Mouse (Mus musculus): ENCODE measurements around the gene Mitd1. TPM values are rescaled to one million over a fixed set of nuclear protein-coding genes. Genes with fewer than 3 reads are reported as not detected.

Mitd1 gene
- 11.1 and 14.0 TPM in 2 replicates for polyA plus RNA-seq (2015; fragmentation: Nextera tagmentation; extraction: Ambion mirVana)

GRCm38 (mm10) chr1:37890025-37890652, at the start of gene Mitd1, which contains the start of gene Mrpl30:
Gene Mitd1 (minus strand): TSS chr1:37890411.
Gene Mrpl30 (plus strand): TSS chr1:37890477.
- H3K9ac ChIP-seq (ENCODE audit: low read depth, low read length) = peak within 1 kb of the TSS; percentile 76
- H3K27ac ChIP-seq (ENCODE audit: low read depth, low read length) = peak within 1 kb of the TSS; percentile 79
- H3K4me3 ChIP-seq (ENCODE audit: low read length) = peak within 1 kb of the TSS; percentile 81
- peaks cover 3% of the 10 kb centered on the region; the same call in 1 of the 2 replicates for H3K36me3 ChIP-seq (ENCODE audit: control insufficient read depth, insufficient read depth, low read length)
- peak; percentile 96 for ATAC-seq
- H3K4me2 ChIP-seq (ENCODE audit: low read length) = peak within 1 kb of the TSS; percentile 94
- under 1% methylated on average over 41 of the region's 41 CpGs for WGBS
- H3K4me1 ChIP-seq (ENCODE audit: control insufficient read depth, insufficient read depth, low read depth, low read length) = peaks cover 20% of the 10 kb centered on the region
- H3K27me3 ChIP-seq (replicated peaks; ENCODE audit: control insufficient read depth, insufficient read depth, low read length) = no peaks in the 10 kb centered on the region
- H3K9me3 ChIP-seq (ENCODE audit: control insufficient read depth, low read length) = no peaks in the 10 kb centered on the region

DNA sequence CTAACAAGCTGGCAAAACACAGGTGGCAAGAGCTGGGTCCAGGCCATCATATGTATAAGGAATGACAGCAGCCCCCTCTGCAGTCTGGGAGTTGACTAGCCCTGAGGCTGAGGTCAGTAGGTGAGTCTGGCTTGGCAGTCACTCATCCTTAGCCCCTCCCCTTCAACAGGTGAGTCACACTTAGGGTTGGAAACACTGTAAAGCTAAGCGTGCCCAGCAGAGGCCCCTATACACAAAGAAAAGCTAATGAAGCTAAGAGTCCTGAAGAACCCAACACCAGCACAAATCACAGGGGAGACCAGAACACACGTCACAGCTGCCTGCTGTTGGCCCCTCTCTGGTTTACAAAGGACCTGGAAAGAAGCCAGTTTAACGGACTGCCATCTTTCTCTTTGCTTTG, 41.6 kb upstream of the Mitd1 start:
- Histone ChIP-seq H3K4me1 (ENCODE audit: control insufficient read depth, insufficient read depth, low read depth, low read length) (no peaks in the 10 kb centered on the region), H3K9ac (ENCODE audit: low read depth, low read length) (no peak overlapping the region), H3K4me2 (ENCODE audit: low read length) (no peak overlapping the region), H3K27ac (ENCODE audit: low read depth, low read length) (no peak overlapping the region), H3K4me3 (ENCODE audit: low read length) (no peak overlapping the region), H3K27me3 (replicated peaks; ENCODE audit: control insufficient read depth, insufficient read depth, low read length) (no peaks in the 10 kb centered on the region), H3K36me3 (ENCODE audit: control insufficient read depth, insufficient read depth, low read length) (no peaks in the 10 kb centered on the region), H3K9me3 (ENCODE audit: control insufficient read depth, low read length) (no peaks in the 10 kb centered on the region)
- 21% methylated on average over 3 of the region's 3 CpGs for WGBS
- no peak for ATAC-seq

GRCm38 (mm10) chr1:37925971-37926370, 35.8 kb upstream of the Mitd1 start:
- Histone ChIP-seq H3K27me3 (replicated peaks; ENCODE audit: control insufficient read depth, insufficient read depth, low read length) (no peaks in the 10 kb centered on the region), H3K9me3 (ENCODE audit: control insufficient read depth, low read length) (no peaks in the 10 kb centered on the region), H3K36me3 (ENCODE audit: control insufficient read depth, insufficient read depth, low read length) (no peaks in the 10 kb centered on the region), H3K9ac (ENCODE audit: low read depth, low read length) (no peak overlapping the region), H3K4me2 (ENCODE audit: low read length) (no peak overlapping the region), H3K27ac (ENCODE audit: low read depth, low read length) (no peak overlapping the region), H3K4me3 (ENCODE audit: low read length) (no peak overlapping the region), H3K4me1 (ENCODE audit: control insufficient read depth, insufficient read depth, low read depth, low read length) (no peaks in the 10 kb centered on the region)
- WGBS = 78% methylated on average over 8 of the region's 8 CpGs
- no peak for ATAC-seq

GRCm38 (mm10) chr1:37922536-37922935, 32.3 kb upstream of the Mitd1 start:
- 47% methylated on average over 8 of the region's 8 CpGs for WGBS

DNA sequence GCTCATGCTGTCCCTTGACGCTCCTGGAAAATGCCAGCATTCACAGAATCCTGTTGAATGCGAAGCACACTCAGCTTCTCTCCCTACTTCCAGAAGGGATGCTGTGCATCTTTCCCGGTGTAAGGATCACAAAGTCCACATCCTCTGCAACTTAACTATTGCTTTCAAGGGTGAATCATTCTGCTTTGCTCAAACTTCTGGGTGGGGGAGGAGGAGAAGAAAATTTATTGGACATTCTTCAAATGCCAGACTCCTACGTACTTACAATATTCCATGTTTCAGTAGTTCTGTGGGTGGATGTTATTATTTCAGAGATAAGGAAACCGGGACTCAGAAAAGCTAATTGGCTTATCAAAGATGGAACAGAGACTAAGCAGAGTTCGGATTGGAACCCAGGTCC, 27.9 kb upstream of the Mitd1 start:
- Histone ChIP-seq H3K4me1 (ENCODE audit: control insufficient read depth, insufficient read depth, low read depth, low read length) (no peaks in the 10 kb centered on the region), H3K27ac (ENCODE audit: low read depth, low read length) (no peak overlapping the region), H3K36me3 (ENCODE audit: control insufficient read depth, insufficient read depth, low read length) (no peaks in the 10 kb centered on the region), H3K4me2 (ENCODE audit: low read length) (no peak overlapping the region), H3K4me3 (ENCODE audit: low read length) (no peak overlapping the region), H3K9me3 (ENCODE audit: control insufficient read depth, low read length) (no peaks in the 10 kb centered on the region), H3K27me3 (replicated peaks; ENCODE audit: control insufficient read depth, insufficient read depth, low read length) (no peaks in the 10 kb centered on the region), H3K9ac (ENCODE audit: low read depth, low read length) (no peak overlapping the region)
- 77% methylated on average over 6 of the region's 6 CpGs for WGBS
- ATAC-seq = no peak

More at GRCm38 (mm10) chr1:37922536-37922935, 32.3 kb upstream of the Mitd1 start:
- Histone ChIP-seq H3K4me3 (ENCODE audit: low read length) (no peak overlapping the region), H3K27me3 (replicated peaks; ENCODE audit: control insufficient read depth, insufficient read depth, low read length) (no peaks in the 10 kb centered on the region), H3K4me1 (ENCODE audit: control insufficient read depth, insufficient read depth, low read depth, low read length) (no peaks in the 10 kb centered on the region), H3K27ac (ENCODE audit: low read depth, low read length) (no peak overlapping the region), H3K4me2 (ENCODE audit: low read length) (no peak overlapping the region), H3K9ac (ENCODE audit: low read depth, low read length) (no peak overlapping the region), H3K36me3 (ENCODE audit: control insufficient read depth, insufficient read depth, low read length) (no peaks in the 10 kb centered on the region), H3K9me3 (ENCODE audit: control insufficient read depth, low read length) (no peaks in the 10 kb centered on the region)
- ATAC-seq = no peak

GRCm38 (mm10) chr1:37917666-37918065, 27.5 kb upstream of the Mitd1 start:
- Histone ChIP-seq H3K9me3 (ENCODE audit: control insufficient read depth, low read length) (no peaks in the 10 kb centered on the region), H3K36me3 (ENCODE audit: control insufficient read depth, insufficient read depth, low read length) (no peaks in the 10 kb centered on the region), H3K9ac (ENCODE audit: low read depth, low read length) (no peak overlapping the region), H3K4me3 (ENCODE audit: low read length) (no peak overlapping the region), H3K4me1 (ENCODE audit: control insufficient read depth, insufficient read depth, low read depth, low read length) (no peaks in the 10 kb centered on the region), H3K27me3 (replicated peaks; ENCODE audit: control insufficient read depth, insufficient read depth, low read length) (no peaks in the 10 kb centered on the region), H3K27ac (ENCODE audit: low read depth, low read length) (no peak overlapping the region), H3K4me2 (ENCODE audit: low read length) (no peak overlapping the region)
- 82% methylated on average over 13 of the region's 13 CpGs for WGBS
- ATAC-seq = no peak

DNA sequence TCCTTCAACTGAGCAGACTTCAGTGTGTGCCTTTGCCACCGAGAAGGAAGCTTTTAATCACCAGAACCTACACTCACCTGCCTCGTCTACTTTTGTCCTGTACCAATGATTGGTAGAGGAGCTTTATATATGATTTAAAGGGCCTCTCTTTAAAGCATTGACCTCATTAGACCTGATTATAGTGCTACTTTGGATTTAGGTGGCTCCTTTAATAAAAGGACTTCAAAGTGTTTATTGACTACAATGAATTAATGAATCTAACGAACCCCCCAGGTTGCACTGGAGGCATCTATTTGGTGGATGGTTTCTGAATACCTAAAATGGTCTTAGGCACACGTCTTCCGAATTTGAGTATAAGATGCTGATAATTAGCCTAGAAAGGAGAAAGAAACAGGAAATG, 26.2 kb upstream of the Mitd1 start, which contains the start of gene Lyg2:
Gene Lyg2, minus strand, starts transcription at position 101 of the 400 bp plus-strand sequence.
- no peaks in the 10 kb centered on the region for H3K9me3 ChIP-seq (ENCODE audit: control insufficient read depth, low read length)
- no peaks in the 10 kb centered on the region for H3K4me1 ChIP-seq (ENCODE audit: control insufficient read depth, insufficient read depth, low read depth, low read length)
- no peaks in the 10 kb centered on the region for H3K36me3 ChIP-seq (ENCODE audit: control insufficient read depth, insufficient read depth, low read length)
- H3K4me2 ChIP-seq (ENCODE audit: low read length) = no peak within 1 kb of the TSS
- 78% methylated on average over 5 of the region's 5 CpGs for WGBS
- ATAC-seq = no peak
- H3K27me3 ChIP-seq (replicated peaks; ENCODE audit: control insufficient read depth, insufficient read depth, low read length) = no peaks in the 10 kb centered on the region
- no peak within 1 kb of the TSS for H3K4me3 ChIP-seq (ENCODE audit: low read length)
- no peak within 1 kb of the TSS for H3K9ac ChIP-seq (ENCODE audit: low read depth, low read length)
- H3K27ac ChIP-seq (ENCODE audit: low read depth, low read length) = no peak within 1 kb of the TSS

DNA sequence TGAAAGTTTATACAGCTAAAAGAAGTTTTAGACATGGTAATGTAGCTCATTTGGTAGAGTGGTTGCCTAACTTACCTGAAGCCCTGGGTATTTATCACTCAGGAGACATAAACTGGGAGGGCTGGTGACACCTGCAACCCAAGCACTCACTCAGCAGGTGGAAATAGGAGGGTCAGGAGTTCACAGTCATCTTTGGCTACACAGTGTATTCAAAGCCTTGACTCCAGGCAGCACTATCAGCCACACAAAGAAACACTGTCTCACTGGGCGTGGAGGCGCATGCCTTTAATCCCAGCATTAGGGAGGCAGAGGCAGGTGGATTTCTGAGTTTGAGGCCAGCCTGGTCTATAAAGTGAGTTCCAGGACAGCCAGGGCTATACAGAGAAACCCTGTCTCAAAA, 22.5 kb upstream of the Mitd1 start:
- ATAC-seq = no peak
- WGBS = 84% methylated on average over 2 of the region's 2 CpGs
- Histone ChIP-seq H3K9ac (ENCODE audit: low read depth, low read length) (no peak overlapping the region), H3K27me3 (replicated peaks; ENCODE audit: control insufficient read depth, insufficient read depth, low read length) (no peaks in the 10 kb centered on the region), H3K36me3 (ENCODE audit: control insufficient read depth, insufficient read depth, low read length) (no peaks in the 10 kb centered on the region), H3K4me1 (ENCODE audit: control insufficient read depth, insufficient read depth, low read depth, low read length) (no peaks in the 10 kb centered on the region), H3K9me3 (ENCODE audit: control insufficient read depth, low read length) (no peaks in the 10 kb centered on the region), H3K4me2 (ENCODE audit: low read length) (no peak overlapping the region), H3K27ac (ENCODE audit: low read depth, low read length) (no peak overlapping the region), H3K4me3 (ENCODE audit: low read length) (no peak overlapping the region)

GRCm38 (mm10) chr1:37903178-37903577, 13.0 kb upstream of the Mitd1 start:
- Histone ChIP-seq H3K27ac (ENCODE audit: low read depth, low read length) (no peak overlapping the region), H3K9me3 (ENCODE audit: control insufficient read depth, low read length) (no peaks in the 10 kb centered on the region), H3K4me3 (ENCODE audit: low read length) (no peak overlapping the region), H3K4me2 (ENCODE audit: low read length) (no peak overlapping the region), H3K4me1 (ENCODE audit: control insufficient read depth, insufficient read depth, low read depth, low read length) (no peaks in the 10 kb centered on the region), H3K36me3 (ENCODE audit: control insufficient read depth, insufficient read depth, low read length) (peaks cover 17% of the 10 kb centered on the region), H3K9ac (ENCODE audit: low read depth, low read length) (no peak overlapping the region), H3K27me3 (replicated peaks; ENCODE audit: control insufficient read depth, insufficient read depth, low read length) (no peaks in the 10 kb centered on the region)
- peak; percentile 30; the same call in 1 of the 2 replicates for ATAC-seq
- WGBS = 44% methylated on average over 6 of the region's 6 CpGs
